24 mouse cellular contexts compared by ENCODE assay signal in the genomic region with DNA sequence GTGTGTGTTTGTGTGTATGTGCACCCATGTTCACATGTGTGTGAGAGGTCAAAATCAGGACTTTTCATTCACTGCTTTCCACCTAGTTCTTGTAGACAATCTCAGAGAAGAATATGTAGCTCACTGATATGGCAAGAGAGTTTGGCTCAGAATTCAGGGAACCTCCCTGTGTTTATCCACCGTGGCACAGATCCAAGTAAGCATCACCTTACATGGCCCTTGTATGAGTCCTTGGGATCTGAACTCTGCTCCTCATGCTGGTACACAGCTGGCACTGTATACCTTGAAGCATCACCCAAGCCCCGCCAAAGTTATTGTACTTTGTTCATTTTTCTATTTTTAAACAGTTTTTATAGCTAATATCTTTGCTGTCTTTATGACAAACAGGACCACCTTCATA.
"Had no signal": no experiment of that assay in that cellular context is flagged by ENCODE, and none has a peak within 500 bp of the region (broad histone marks: within the 10 kb centered on the region; RNA-seq: fewer than 3 reads in every experiment).

No protein-coding gene starts in this region.

- H3K9me3 ChIP-seq: heart, embryonic 10.5 days; heart, embryonic 12.5 days; hindbrain, embryonic 13.5 days; kidney, embryonic 15.5 days; limb, embryonic 13.5 days; limb, embryonic 15.5 days; liver, embryonic 12.5 days had no signal

- H3K4me2 ChIP-seq: heart, embryonic 12.5 days; hindbrain, embryonic 13.5 days; kidney, embryonic 15.5 days; limb, embryonic 13.5 days; limb, embryonic 15.5 days; liver, embryonic 12.5 days had no signal

- H3K27ac ChIP-seq: heart, embryonic 10.5 days; hindbrain, embryonic 13.5 days; kidney, embryonic 15.5 days; kidney, postnatal 0 days; limb, embryonic 13.5 days; limb, embryonic 15.5 days; liver, embryonic 12.5 days; liver, embryonic 14.5 days had no signal

- H3K4me3 ChIP-seq: heart, embryonic 10.5 days; heart, embryonic 12.5 days; hindbrain, embryonic 13.5 days; kidney, embryonic 15.5 days; limb, embryonic 13.5 days; limb, embryonic 15.5 days; liver, embryonic 12.5 days had no signal

- ATAC-seq: hindbrain, embryonic 16.5 days; intestine, embryonic 16.5 days; liver, embryonic 12.5 days had no signal

- H3K9ac ChIP-seq: heart, embryonic 12.5 days; hindbrain, embryonic 13.5 days; kidney, embryonic 15.5 days; limb, embryonic 13.5 days; limb, embryonic 15.5 days; liver, embryonic 12.5 days; liver, embryonic 14.5 days had no signal

- H3K36me3 ChIP-seq: heart, embryonic 10.5 days; heart, embryonic 12.5 days; hindbrain, embryonic 13.5 days; kidney, embryonic 15.5 days; limb, embryonic 13.5 days; limb, embryonic 15.5 days; liver, embryonic 12.5 days had no signal

- H3K4me1 ChIP-seq: heart, embryonic 10.5 days; heart, embryonic 12.5 days; kidney, embryonic 15.5 days; limb, embryonic 13.5 days; limb, embryonic 15.5 days; liver, embryonic 12.5 days had no signal

- DNase-seq: gastrocnemius, postnatal 14 days; gastrocnemius, postnatal 36 days; heart, adult 18-20 months; heart, postnatal 14 days; heart, postnatal 36 days; kidney, adult 11 months; kidney, adult 2 months; kidney, adult 9 months; kidney, postnatal 14 days; kidney, postnatal 36 days; layer of hippocampus, adult 9-11 months; layer of hippocampus, postnatal 36 days; lung, adult 18-20 months had no signal

- H3K27me3 ChIP-seq: heart, embryonic 12.5 days; hindbrain, embryonic 13.5 days; kidney, embryonic 15.5 days; limb, embryonic 13.5 days; limb, embryonic 15.5 days; liver, embryonic 12.5 days had no signal
